Mouse (Mus musculus) right cerebral cortex, postnatal 25 days (tissue): ENCODE data around the gene 1700042G07Rik.
A peak's percentile ranks its signal among the peaks of the same experiment; 100 is the strongest.
"Not testable (repeated sequence)": the region's sequence is repeated elsewhere in the genome, so short reads cannot be mapped to it uniquely, and the experiment has no call there.

ENCODE experiments used
- DNase-seq: peaks from one replicate; pipeline ENCODE4 v3.0.0; 2022

The 1700042G07Rik gene

DNA sequence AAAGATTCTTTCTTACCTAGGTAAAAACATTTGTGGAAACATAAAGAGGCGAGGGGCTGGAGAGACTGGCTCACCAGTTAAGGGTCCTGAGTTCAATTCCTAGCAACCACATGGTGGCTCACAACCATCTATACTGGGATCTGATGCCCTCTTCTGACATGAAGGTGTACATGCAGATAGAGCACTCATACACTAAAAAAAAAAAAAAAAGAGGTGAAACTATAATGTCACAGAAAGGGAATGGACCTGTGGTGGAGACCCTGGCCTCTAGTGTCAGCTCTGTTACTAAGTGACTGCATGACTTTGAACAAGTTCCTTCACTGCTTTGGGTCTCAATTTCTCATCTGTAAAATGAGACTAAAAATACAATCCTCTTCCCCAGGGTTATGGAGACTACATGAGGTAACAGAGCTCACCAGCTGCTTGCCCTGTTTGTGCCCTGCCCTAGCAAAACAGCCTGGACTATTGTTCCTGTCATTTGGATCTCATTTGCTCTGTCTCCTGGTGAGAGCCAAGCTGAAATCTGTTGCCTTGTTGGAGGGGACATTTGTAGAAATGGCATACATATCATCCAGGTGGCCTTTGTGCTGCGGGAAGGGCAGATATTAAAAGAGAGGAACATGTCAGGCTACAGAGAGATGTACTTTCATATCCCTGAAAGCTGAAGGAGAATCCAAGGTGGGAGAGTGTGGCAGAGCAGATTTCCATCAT is 42.9 kb downstream of the 1700042G07Rik start:
- DNase-seq, result no peak

DNA sequence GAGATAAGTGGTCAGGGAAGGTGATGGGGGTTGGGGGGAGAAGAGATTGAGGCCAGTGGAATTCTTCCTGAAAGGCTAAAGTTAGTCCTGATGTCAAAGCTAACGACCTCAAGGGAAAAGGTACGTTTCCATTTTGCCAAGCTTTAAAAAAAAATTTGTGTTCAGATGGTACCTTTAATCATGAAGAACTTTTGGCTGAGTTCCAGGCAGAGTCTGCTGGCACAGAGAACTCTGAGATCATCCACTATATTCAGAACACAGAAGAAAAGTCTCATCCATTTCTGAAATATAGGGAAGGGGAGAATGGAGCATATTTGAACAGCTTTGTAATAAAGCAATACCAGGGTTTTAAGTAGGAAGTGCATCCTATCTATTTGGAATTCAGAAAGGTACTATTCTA is 43.9 kb downstream of the 1700042G07Rik start:
- no peak for DNase-seq

DNA sequence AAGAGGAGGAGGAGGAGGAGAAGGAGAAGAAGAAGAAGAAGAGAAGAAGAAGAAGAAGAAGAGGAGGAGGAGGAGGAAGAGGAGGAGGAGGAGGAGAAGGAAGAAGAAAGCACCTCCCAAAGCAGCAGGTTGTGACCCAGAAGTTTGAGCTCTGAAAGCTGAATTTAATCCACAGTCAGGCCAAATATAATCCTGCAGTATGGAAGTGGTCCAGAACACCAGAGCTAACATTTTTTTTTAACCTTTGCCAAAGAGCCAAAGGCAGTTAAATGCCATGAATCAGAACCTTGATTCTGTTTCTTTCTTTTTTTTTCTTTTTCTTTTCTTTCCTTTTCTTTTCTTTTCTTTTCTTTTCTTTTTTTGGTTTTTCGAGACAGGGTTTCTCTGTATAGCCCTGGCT is 44.5 kb downstream of the 1700042G07Rik start:
- DNase-seq, result not testable (repeated sequence)

DNA sequence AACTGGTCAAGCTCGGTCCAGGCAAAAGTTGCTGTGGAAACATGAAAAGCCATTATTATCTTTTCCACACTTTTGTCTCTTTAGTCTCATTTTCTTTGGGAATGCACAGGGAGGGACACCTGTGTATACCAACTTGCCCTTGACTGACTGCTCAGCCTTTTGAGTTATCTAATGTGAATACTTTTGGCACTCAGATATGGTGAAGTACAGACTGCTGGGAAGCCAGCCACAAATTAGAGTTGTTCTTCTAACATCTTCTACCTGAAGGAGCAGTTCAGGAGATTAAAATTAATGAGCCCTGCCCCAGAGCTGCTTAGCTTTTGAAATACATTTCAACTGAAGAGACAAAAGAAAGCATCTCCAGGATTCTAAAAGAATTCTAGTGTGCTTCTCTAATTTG is 45.9 kb downstream of the 1700042G07Rik start:
- DNase-seq, result no peak

DNA sequence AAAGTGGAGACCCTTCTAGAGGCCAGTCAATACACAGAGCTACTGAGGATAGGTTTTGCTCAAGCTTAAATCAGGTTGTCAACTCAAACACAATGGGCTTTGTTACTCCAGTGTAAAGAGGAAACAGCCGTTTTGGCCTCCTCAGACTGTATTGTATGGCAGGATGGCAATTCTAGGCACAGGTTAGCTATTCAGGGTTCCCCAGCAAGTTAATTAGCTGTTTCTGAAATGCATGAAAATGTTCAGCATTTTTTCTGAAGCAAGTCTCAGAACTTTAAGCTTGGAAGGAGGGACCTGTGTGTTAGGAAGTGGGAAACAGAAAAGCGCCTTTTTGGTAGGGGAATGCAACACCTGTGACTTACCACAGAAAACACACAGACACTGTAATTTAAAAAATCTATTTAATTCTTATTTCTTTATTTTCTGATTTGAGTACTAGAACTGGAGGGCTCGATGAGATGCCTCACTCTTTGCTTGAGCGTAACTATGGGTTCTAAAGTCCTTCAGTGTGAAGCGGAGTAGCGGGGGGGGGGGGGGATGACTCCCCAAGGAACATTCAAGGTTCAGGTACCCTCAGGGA is 47.0 kb downstream of the 1700042G07Rik start:
- DNase-seq, result no peak

DNA sequence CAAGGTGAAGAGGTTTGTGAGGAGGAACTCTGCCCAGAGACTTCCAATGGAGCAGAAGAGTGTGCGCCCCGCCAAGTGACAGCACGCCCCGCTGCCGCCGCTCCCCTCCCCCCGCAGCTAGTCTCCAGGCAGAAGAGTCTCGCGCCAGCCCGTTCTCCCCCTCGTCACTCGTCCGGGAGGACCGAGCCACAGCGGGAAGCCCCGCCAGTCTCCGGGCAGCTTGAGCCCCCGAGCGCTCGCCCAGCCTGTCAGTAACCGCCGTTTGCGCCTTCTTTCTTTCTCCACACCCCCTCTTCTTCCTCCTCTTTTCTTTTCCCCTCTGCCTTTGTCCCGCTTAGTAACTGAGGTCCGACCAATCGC is 47.6 kb downstream of the 1700042G07Rik start:
- no peak for DNase-seq

DNA sequence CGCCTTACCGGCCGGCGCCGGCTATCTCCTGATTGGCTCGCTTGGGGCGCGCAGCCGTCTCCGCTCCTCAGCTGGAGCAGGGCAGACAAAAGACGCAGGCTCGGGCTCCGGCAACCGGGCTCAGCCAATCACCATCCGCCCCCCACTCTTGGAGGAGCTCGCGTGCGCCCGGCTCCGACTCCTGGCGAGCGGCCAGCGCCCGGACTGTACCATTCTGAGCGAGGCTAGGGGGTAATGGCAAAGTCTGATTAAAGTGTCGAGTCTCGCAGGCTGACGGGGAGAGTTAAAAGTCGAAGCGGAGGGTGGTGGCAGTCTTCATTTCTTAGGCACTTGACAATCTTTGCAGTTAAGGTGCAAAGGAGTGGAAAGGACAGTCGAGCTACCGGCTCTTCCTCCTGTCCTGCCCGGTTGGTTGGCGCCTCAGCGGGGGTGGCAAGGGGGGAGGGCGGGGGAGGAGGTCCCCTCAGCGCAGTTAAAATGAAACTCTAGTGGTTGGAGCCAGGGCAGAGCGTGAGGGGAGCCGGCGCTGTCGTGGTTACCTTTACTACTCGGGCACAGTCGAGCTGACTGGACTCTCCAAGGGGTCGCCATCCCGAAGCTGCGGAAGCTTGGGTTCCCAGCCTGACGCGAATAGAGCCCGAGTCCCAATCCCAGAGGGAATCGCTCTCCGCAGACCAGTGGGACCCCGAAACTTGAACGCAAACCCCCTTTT is 48.1 kb downstream of the 1700042G07Rik start, which contains the start of gene Pik3r3:
Gene Pik3r3, plus strand, starts transcription at position 479 of the 712 bp plus-strand sequence.
- peak; percentile 98 for DNase-seq

DNA sequence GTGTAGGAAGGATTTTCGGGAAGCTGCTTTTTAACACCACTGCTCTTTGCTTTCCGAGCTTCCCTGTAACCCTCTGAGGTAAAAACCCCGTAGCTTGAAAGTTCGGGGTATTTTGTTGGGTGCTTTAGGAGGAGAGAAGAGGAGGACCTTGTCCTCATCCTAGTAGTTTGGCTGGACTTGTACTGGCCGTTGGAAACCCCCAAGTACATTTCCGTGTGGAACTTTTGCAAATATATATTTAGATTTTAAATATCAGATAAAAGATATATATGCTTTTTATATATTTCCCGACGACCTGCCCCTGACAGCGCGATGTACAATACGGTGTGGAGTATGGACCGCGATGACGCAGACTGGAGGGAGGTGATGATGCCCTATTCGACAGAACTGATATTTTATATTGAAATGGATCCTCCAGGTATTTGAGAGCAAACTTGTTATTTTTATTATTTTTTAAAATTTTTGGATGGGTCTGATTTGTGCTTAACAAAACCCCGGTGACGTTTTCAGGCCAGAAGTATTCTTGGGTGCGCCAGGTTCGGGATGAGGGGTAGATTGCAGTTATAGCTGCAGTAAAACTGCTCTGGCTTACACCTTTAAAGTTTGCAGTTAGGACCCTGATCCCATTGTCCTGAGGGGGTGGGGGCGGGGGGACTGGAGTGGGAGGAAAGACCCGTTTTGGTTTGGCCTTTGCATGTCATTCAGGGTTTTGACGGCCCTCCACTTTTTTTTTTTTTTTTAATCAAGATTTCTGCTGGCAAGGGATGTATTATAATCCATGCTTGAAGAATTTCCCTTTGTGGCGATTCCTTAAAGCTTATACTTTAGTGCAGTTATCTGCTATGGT is 49.0 kb downstream of the 1700042G07Rik start:
- DNase-seq, result no peak

DNA sequence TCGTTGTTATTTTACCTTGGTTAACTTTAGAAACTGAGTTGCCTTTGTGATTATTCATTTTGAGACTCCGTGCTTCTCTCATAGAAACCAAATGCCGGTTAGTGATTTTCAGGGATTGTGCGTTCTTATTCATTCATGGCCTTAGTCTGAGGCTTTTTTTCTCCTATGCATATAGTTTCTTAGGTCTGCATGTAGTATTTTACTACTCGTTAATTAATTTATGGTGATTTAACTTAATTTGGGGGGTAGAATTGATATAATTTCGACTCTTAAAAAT is 49.6 kb downstream of the 1700042G07Rik start:
- DNase-seq, result no peak
